In genomic region chr7:73516820-73517219, GRCm38 (mm10) we compare ENCODE assay signal across 15 mouse cellular contexts. TPM values are rescaled to one million over a fixed set of nuclear protein-coding genes. Genes with fewer than 3 reads are reported as not detected.
DNase-seq lines count a peak whose midpoint lies in the region; ATAC-seq and TF ChIP-seq lines count a peak whose summit lies in the region.
"Had no signal": no experiment of that assay in that cellular context is flagged by ENCODE, and none has a peak within 500 bp of the region (broad histone marks: within the 10 kb centered on the region; RNA-seq: fewer than 3 reads in every experiment).

No protein-coding gene starts in this region.

- H3K4me2 ChIP-seq in forebrain, embryonic 13.5 days: no peak overlapping the region
- H3K4me2 ChIP-seq in forebrain, embryonic 14.5 days (ENCODE audit: low read length): no peak overlapping the region
- no peak overlapping the region for H3K4me2 ChIP-seq in intestine, embryonic 16.5 days (ENCODE audit: low read depth, low read length)
- H3K4me2 ChIP-seq in intestine, embryonic 15.5 days (replicated peaks): no peak overlapping the region
- no peak overlapping the region for H3K4me2 ChIP-seq in CH12.LX (ENCODE audit: insufficient read depth, low read depth, poor library complexity, severe bottlenecking)
- H3K4me2 ChIP-seq: embryonic facial prominence, embryonic 13.5 days; hindbrain, embryonic 14.5 days; lung, embryonic 14.5 days; neural tube, embryonic 13.5 days had no signal

- no peak for TF ChIP-seq CTCF in CH12.LX (conservative IDR thresholded peaks at IDR 0.05 in 1 of 2, IDR thresholded peaks at IDR 0.05 in 1 of 2; ENCODE audit: low read depth in 2 of 2, low read length in 2 of 2)
- TF ChIP-seq CTCF in embryonic fibroblast, embryonic 13.5 days (IDR thresholded peaks at IDR 0.05; ENCODE audit: borderline replicate concordance, insufficient read depth, low read length): no peak

- DNase-seq in forebrain, embryonic 14.5 days (ENCODE audit: low spot score): no peak
- DNase-seq in CH12.LX (ENCODE audit: extremely low read depth): no peak
- no peak for DNase-seq in spleen, postnatal 4 days (ENCODE audit: low spot score in 2 of 2)
- DNase-seq in yolk sac, embryonic 10.5 days (ENCODE audit: low spot score): no peak
- DNase-seq: cerebellum, adult 9-10 months; heart, adult 11 months; lung, embryonic 14.5 days; spleen, adult 18-20 months had no signal

- no peak overlapping the region for H3K9ac ChIP-seq in forebrain, embryonic 13.5 days
- no peak overlapping the region; the same call in 1 of the 2 replicates for H3K9ac ChIP-seq in forebrain, embryonic 14.5 days (ENCODE audit: low read length)
- no peak overlapping the region for H3K9ac ChIP-seq in intestine, embryonic 16.5 days (ENCODE audit: low read depth, low read length)
- H3K9ac ChIP-seq in intestine, embryonic 15.5 days: no peak overlapping the region
- H3K9ac ChIP-seq in CH12.LX (ENCODE audit: insufficient read depth, low read depth): no peak overlapping the region
- H3K9ac ChIP-seq: embryonic facial prominence, embryonic 13.5 days; hindbrain, embryonic 14.5 days; lung, embryonic 14.5 days; neural tube, embryonic 13.5 days had no signal

- H3K4me1 ChIP-seq in forebrain, embryonic 13.5 days: peaks cover 14% of the 10 kb centered on the region
- no peaks in the 10 kb centered on the region; the same call in none of the 2 replicates for H3K4me1 ChIP-seq in forebrain, embryonic 14.5 days (ENCODE audit: control insufficient read depth, insufficient read depth, low read length)
- 0 out of 2 replicates have a peak, but pooled peaks cover 3% of the 10 kb centered on the region for H3K4me1 ChIP-seq in intestine, embryonic 16.5 days (ENCODE audit: control insufficient read depth, insufficient read depth, low read length)
- 0 out of 2 replicates have a peak, but pooled peaks cover 8% of the 10 kb centered on the region for H3K4me1 ChIP-seq in intestine, embryonic 15.5 days (replicated peaks)
- peaks cover 9 to 47% of the 10 kb centered on the region in 2 experiments for H3K4me1 ChIP-seq in CH12.LX (ENCODE audit: control insufficient read depth in 1 of 2, insufficient read depth in 2 of 2)
- 0 out of 2 replicates have a peak, but pooled peaks cover 9% of the 10 kb centered on the region for H3K4me1 ChIP-seq in embryonic fibroblast, embryonic 13.5 days (ENCODE audit: control insufficient read depth, insufficient read depth, low read length)

- no peak for TF ChIP-seq POLR2A in CH12.LX (IDR thresholded peaks at IDR 0.05; ENCODE audit: low read depth, low read length)
- TF ChIP-seq POLR2A in embryonic fibroblast, embryonic 13.5 days (IDR thresholded peaks at IDR 0.05; ENCODE audit: low read depth, low read length): no peak

- no peaks in the 10 kb centered on the region for H3K27me3 ChIP-seq in forebrain, embryonic 13.5 days
- H3K27me3 ChIP-seq in forebrain, embryonic 14.5 days (replicated peaks; ENCODE audit: control insufficient read depth, insufficient read depth, low read length): no peaks in the 10 kb centered on the region
- H3K27me3 ChIP-seq in intestine, embryonic 16.5 days (replicated peaks; ENCODE audit: control insufficient read depth, insufficient read depth, low read length): no peaks in the 10 kb centered on the region
- H3K27me3 ChIP-seq in intestine, embryonic 15.5 days (replicated peaks): no peaks in the 10 kb centered on the region
- no peaks in the 10 kb centered on the region for H3K27me3 ChIP-seq in CH12.LX (replicated peaks)
- H3K27me3 ChIP-seq: embryonic facial prominence, embryonic 13.5 days; neural tube, embryonic 13.5 days had no signal

- no peak for ATAC-seq in forebrain, embryonic 13.5 days
- ATAC-seq in forebrain, embryonic 14.5 days: no peak
- no peak for ATAC-seq in intestine, embryonic 16.5 days
- ATAC-seq in intestine, embryonic 15.5 days: no peak

- 70% methylated on average over 5 of the region's 5 CpGs for WGBS in forebrain, embryonic 13.5 days
- 57% methylated on average over 5 of the region's 5 CpGs for WGBS in forebrain, embryonic 14.5 days
- 79% methylated on average over 5 of the region's 5 CpGs for WGBS in intestine, embryonic 16.5 days
- 71% methylated on average over 5 of the region's 5 CpGs for WGBS in intestine, embryonic 15.5 days

- in situ Hi-C loops in CH12.LX (cut with MboI; ENCODE audit: low pct_ligation_motif_present, low pct_unique_long_range_greater_than_20kb, low sequenced_read_pairs): no loop called here

- H3K79me2 ChIP-seq in CH12.LX (replicated peaks; ENCODE audit: control insufficient read depth, extremely low read depth, insufficient read depth, poor library complexity, severe bottlenecking): peaks cover 63% of the 10 kb centered on the region

- TF ChIP-seq RAD21 in CH12.LX (IDR thresholded peaks at IDR 0.05; ENCODE audit: low read depth, low read length): no peak

- no peaks in the 10 kb centered on the region for H3K9me3 ChIP-seq in forebrain, embryonic 13.5 days (replicated peaks)
- H3K9me3 ChIP-seq in forebrain, embryonic 14.5 days (replicated peaks; ENCODE audit: control insufficient read depth, low read length): no peaks in the 10 kb centered on the region
- no peaks in the 10 kb centered on the region for H3K9me3 ChIP-seq in intestine, embryonic 16.5 days (ENCODE audit: control insufficient read depth, low read length)
- H3K9me3 ChIP-seq in intestine, embryonic 15.5 days: no peaks in the 10 kb centered on the region
- H3K9me3 ChIP-seq in CH12.LX (replicated peaks; ENCODE audit: low read length): no peaks in the 10 kb centered on the region
- H3K9me3 ChIP-seq: embryonic facial prominence, embryonic 13.5 days; neural tube, embryonic 13.5 days had no signal

- dilution Hi-C loops in CH12.LX (cut with MboI; ENCODE audit: extremely low pct_ligation_motif_present, extremely low pct_unique_long_range_greater_than_20kb, low sequenced_read_pairs): no loop called here

- H3K27ac ChIP-seq in forebrain, embryonic 13.5 days: peak overlapping the region; percentile 44; the same call in 1 of the 2 replicates
- no peak overlapping the region for H3K27ac ChIP-seq in forebrain, embryonic 14.5 days (ENCODE audit: low read depth, low read length)
- H3K27ac ChIP-seq in intestine, embryonic 16.5 days (ENCODE audit: low read length): peak overlapping the region; percentile 33; the same call in 1 of the 2 replicates
- H3K27ac ChIP-seq in intestine, embryonic 15.5 days: no peak overlapping the region
- H3K27ac ChIP-seq in CH12.LX (ENCODE audit: insufficient read depth, low read depth): peak overlapping the region; percentile 55
- peak overlapping the region; percentile 24; the same call in 1 of the 2 replicates for H3K27ac ChIP-seq in embryonic fibroblast, embryonic 13.5 days (ENCODE audit: insufficient read depth, low read length)
- H3K27ac ChIP-seq: hindbrain, embryonic 14.5 days; neural tube, embryonic 13.5 days had no signal

- no peak for TF ChIP-seq EP300 in CH12.LX (IDR thresholded peaks at IDR 0.05; ENCODE audit: low read length)

- H3K36me3 ChIP-seq in forebrain, embryonic 13.5 days (ENCODE audit: poor library complexity, severe bottlenecking): peaks cover 67% of the 10 kb centered on the region
- H3K36me3 ChIP-seq in forebrain, embryonic 14.5 days (ENCODE audit: control insufficient read depth, insufficient read depth, low read length): peaks cover 77% of the 10 kb centered on the region
- peaks cover 25% of the 10 kb centered on the region for H3K36me3 ChIP-seq in intestine, embryonic 16.5 days (ENCODE audit: control insufficient read depth, insufficient read depth, low read length)
- H3K36me3 ChIP-seq in intestine, embryonic 15.5 days: peaks cover 34% of the 10 kb centered on the region
- H3K36me3 ChIP-seq in CH12.LX (replicated peaks in 1 of 2; ENCODE audit: control insufficient read depth in 1 of 2, insufficient read depth in 1 of 2, low read length in 1 of 2): peaks cover 71 to 83% of the 10 kb centered on the region in 2 experiments

- H3K4me3 ChIP-seq in forebrain, embryonic 13.5 days: no peak overlapping the region
- H3K4me3 ChIP-seq in forebrain, embryonic 14.5 days (ENCODE audit: low read depth, low read length): no peak overlapping the region
- H3K4me3 ChIP-seq in intestine, embryonic 16.5 days (ENCODE audit: low read length): no peak overlapping the region
- no peak overlapping the region for H3K4me3 ChIP-seq in intestine, embryonic 15.5 days (replicated peaks)
- no peak overlapping the region for H3K4me3 ChIP-seq in CH12.LX (replicated peaks in 1 of 3; ENCODE audit: low read depth in 2 of 3, low read length in 2 of 3, poor library complexity in 1 of 3)
- H3K4me3 ChIP-seq in embryonic fibroblast, embryonic 13.5 days (ENCODE audit: insufficient read depth, low read length): no peak overlapping the region
- H3K4me3 ChIP-seq: embryonic facial prominence, embryonic 13.5 days; neural tube, embryonic 13.5 days had no signal

TF ChIP-seq in CH12.LX, 34 proteins besides CTCF, POLR2A, EP300 and RAD21:
- no peak for TF ChIP-seq CHD1 (IDR thresholded peaks at IDR 0.05; ENCODE audit: low read depth, low read length)
- no peak for TF ChIP-seq IRF4 (IDR thresholded peaks at IDR 0.05; ENCODE audit: low read depth, low read length)
- TF ChIP-seq MAZ (IDR thresholded peaks at IDR 0.05; ENCODE audit: low read depth, low read length): no peak
- TF ChIP-seq ZKSCAN1 (IDR thresholded peaks at IDR 0.05; ENCODE audit: borderline replicate concordance, low read depth, low read length): no peak
- no peak for TF ChIP-seq MYC (IDR thresholded peaks at IDR 0.05; ENCODE audit: low read depth, low read length)
- no peak for TF ChIP-seq RCOR1 (conservative IDR thresholded peaks at IDR 0.05; ENCODE audit: low read depth, low read length)

RNA-seq across cellular contexts. Expression of gene Chd2, which starts 24.8 kb away (rescaled TPM):
- 62.8 TPM in 2 replicates for polyA plus RNA-seq in forebrain, embryonic 13.5 days (2015; fragmentation: Nextera tagmentation; extraction: Ambion mirVana)
- 40.2 and 43.4 TPM in 2 replicates for polyA plus RNA-seq in forebrain, embryonic 14.5 days (2014; fragmentation: Nextera tagmentation; extraction: Ambion mirVana)
- 40.1 and 41.1 TPM in 2 replicates for polyA plus RNA-seq in intestine, embryonic 16.5 days (2015; fragmentation: Nextera tagmentation; extraction: Ambion mirVana)
- polyA plus RNA-seq in intestine, embryonic 15.5 days (2015; fragmentation: Nextera tagmentation; extraction: Ambion mirVana): 39.3 and 46.0 TPM in 2 replicates
- total RNA-seq in CH12.LX (2012; rRNA removed): 21.4 and 30.9 TPM in 2 replicates
- total RNA-seq in CH12.LX (2014; rRNA removed): 18.2 and 23.2 TPM in 2 replicates
- 39.3 and 42.8 TPM in 2 replicates for polyA plus RNA-seq in CH12.LX (2012; ENCODE audit: insufficient read length, low read depth)
- 45.2 and 51.4 TPM in 2 replicates for polyA plus RNA-seq in embryonic fibroblast, embryonic 13.5 days (2011; ENCODE audit: insufficient read length, low read depth, missing spikeins)

Comparison
In these comparisons a context has a peak if more than half of its experiments do, and no peak if none do; other contexts are left out.
1. H3K27ac ChIP-seq: peak in forebrain, embryonic 13.5 days (single experiment), intestine, embryonic 16.5 days (single experiment), CH12.LX (single experiment) and embryonic fibroblast, embryonic 13.5 days (single experiment); none in forebrain, embryonic 14.5 days (single experiment) and intestine, embryonic 15.5 days (single experiment).